Mouse (Mus musculus): ENCODE data around the gene Polr2b. TPM values are rescaled to one million over a fixed set of nuclear protein-coding genes. Genes with fewer than 3 reads are reported as not detected.
A peak's percentile ranks its signal among the peaks of the same experiment; 100 is the strongest.

The Polr2b gene
- polyA plus RNA-seq, 1 experiment from 2014 or later: 70.0 TPM

DNA sequence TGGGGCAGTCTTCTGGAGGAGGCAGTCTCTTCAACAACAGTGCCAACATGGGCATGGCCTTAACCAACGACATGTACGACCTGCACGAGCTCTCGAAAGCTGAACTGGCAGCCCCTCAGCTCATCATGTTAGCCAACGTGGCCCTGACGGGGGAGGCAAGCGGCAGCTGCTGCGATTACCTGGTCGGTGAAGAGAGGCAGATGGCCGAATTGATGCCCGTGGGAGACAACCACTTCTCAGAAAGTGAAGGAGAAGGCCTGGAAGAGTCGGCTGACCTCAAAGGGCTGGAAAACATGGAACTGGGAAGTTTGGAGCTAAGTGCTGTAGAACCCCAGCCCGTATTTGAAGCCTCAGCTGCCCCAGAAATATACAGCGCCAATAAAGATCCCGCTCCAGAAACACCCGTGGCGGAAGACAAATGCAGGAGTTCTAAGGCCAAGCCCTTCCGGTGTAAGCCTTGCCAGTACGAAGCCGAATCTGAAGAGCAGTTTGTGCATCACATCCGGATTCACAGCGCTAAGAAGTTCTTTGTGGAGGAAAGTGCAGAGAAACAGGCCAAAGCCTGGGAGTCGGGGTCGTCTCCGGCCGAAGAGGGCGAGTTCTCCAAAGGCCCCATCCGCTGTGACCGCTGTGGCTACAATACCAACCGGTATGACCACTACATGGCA is 41.9 kb upstream of the Polr2b start:
- ATAC-seq (replicated peaks; ENCODE audit: low FRiP score) (no peak), DNase-seq (ENCODE audit: low spot score) (no peak)
- no peak overlapping the region for H3K4me3 ChIP-seq (ENCODE audit: low read depth, low read length)
- no peaks in the 10 kb centered on the region for H3K9me3 ChIP-seq (ENCODE audit: control insufficient read depth, low read length)
- H3K4me2 ChIP-seq: peak overlapping the region; percentile 7; the same call in 1 of the 2 replicates
- H3K4me1 ChIP-seq (replicated peaks; ENCODE audit: control insufficient read depth, insufficient read depth, low read length): peaks cover 6% of the 10 kb centered on the region
- peaks cover 39% of the 10 kb centered on the region for H3K36me3 ChIP-seq (ENCODE audit: control insufficient read depth, insufficient read depth, low read length)
- no peak overlapping the region for H3K9ac ChIP-seq (ENCODE audit: low read depth, low read length)
- no peak overlapping the region for H3K27ac ChIP-seq (ENCODE audit: low read depth, low read length)
- no peaks in the 10 kb centered on the region for H3K27me3 ChIP-seq (replicated peaks; ENCODE audit: control insufficient read depth, insufficient read depth, low read length)
- 93% methylated on average over 30 of the region's 30 CpGs for WGBS

DNA sequence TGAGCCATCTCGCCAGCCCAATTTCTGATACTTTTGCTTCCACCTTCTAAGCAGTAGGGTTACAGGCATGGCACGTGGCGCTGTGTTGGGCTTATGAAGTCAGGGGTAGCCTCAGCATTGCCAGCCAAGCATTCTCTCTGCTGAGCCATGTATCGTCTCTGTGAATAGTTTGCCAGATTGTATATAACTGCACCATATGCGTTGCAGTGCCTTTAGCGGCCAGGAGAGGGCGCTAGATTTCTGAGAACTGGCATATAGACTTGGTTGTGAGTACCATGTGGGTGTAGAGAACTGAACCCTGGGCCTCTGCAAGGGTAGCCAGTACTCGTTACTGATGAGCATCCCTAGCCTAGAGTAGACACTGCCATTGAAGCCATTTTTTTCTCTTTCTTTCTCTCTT is 40.5 kb upstream of the Polr2b start:
- H3K36me3 ChIP-seq (ENCODE audit: control insufficient read depth, insufficient read depth, low read length): peaks cover 47% of the 10 kb centered on the region
- ATAC-seq (replicated peaks; ENCODE audit: low FRiP score) (no peak), DNase-seq (ENCODE audit: low spot score) (no peak)
- no peak overlapping the region for H3K9ac ChIP-seq (ENCODE audit: low read depth, low read length)
- H3K4me2 ChIP-seq: no peak overlapping the region
- no peaks in the 10 kb centered on the region for H3K27me3 ChIP-seq (replicated peaks; ENCODE audit: control insufficient read depth, insufficient read depth, low read length)
- WGBS: 77% methylated on average over 8 of the region's 8 CpGs
- no peak overlapping the region for H3K4me3 ChIP-seq (ENCODE audit: low read depth, low read length)
- peaks cover 8% of the 10 kb centered on the region for H3K4me1 ChIP-seq (replicated peaks; ENCODE audit: control insufficient read depth, insufficient read depth, low read length)
- no peaks in the 10 kb centered on the region for H3K9me3 ChIP-seq (ENCODE audit: control insufficient read depth, low read length)
- H3K27ac ChIP-seq (ENCODE audit: low read depth, low read length): no peak overlapping the region

DNA sequence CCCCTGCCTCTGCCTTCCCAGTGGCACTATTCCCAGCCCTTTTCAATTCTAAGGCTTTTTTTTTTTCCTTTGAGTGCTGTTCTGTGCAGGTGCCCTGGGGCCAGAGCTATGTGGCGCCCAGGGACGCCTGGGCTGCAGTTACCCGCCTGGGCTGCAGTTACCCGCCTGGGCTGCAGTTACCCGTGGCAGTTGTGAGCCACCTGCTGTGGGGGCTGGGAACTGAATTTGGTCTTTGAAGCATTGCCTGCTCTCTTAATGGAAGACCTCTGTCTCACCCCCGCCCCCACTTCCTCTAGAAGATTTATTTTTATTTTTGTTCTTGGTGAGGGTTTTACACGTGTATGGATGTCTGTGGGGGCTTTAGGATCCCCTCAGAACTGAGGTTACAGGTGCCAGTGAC is 36.8 kb upstream of the Polr2b start:
- WGBS: 71% methylated on average over 7 of the region's 7 CpGs
- no peak overlapping the region for H3K27ac ChIP-seq (ENCODE audit: low read depth, low read length)
- no peaks in the 10 kb centered on the region for H3K9me3 ChIP-seq (ENCODE audit: control insufficient read depth, low read length)
- no peak for DNase-seq (ENCODE audit: low spot score)
- H3K4me3 ChIP-seq (ENCODE audit: low read depth, low read length): no peak overlapping the region
- H3K4me1 ChIP-seq (replicated peaks; ENCODE audit: control insufficient read depth, insufficient read depth, low read length): peaks cover 10% of the 10 kb centered on the region
- H3K27me3 ChIP-seq (replicated peaks; ENCODE audit: control insufficient read depth, insufficient read depth, low read length): no peaks in the 10 kb centered on the region
- no peak overlapping the region for H3K9ac ChIP-seq (ENCODE audit: low read depth, low read length)
- H3K36me3 ChIP-seq (ENCODE audit: control insufficient read depth, insufficient read depth, low read length): peaks cover 58% of the 10 kb centered on the region
- no peak overlapping the region for H3K4me2 ChIP-seq
- no peak for ATAC-seq (replicated peaks; ENCODE audit: low FRiP score)

GRCm38 (mm10) chr5:77275950-77276349 is 34.0 kb upstream of the Polr2b start:
- Histone ChIP-seq H3K27ac (ENCODE audit: low read depth, low read length) (no peak overlapping the region), H3K27me3 (replicated peaks; ENCODE audit: control insufficient read depth, insufficient read depth, low read length) (no peaks in the 10 kb centered on the region), H3K9ac (ENCODE audit: low read depth, low read length) (no peak overlapping the region), H3K9me3 (ENCODE audit: control insufficient read depth, low read length) (no peaks in the 10 kb centered on the region), H3K4me1 (replicated peaks; ENCODE audit: control insufficient read depth, insufficient read depth, low read length) (peaks cover 10% of the 10 kb centered on the region), H3K36me3 (ENCODE audit: control insufficient read depth, insufficient read depth, low read length) (peaks cover 45% of the 10 kb centered on the region), H3K4me3 (ENCODE audit: low read depth, low read length) (no peak overlapping the region), H3K4me2 (no peak overlapping the region)
- WGBS: 86% methylated on average over 5 of the region's 5 CpGs
- DNase-seq (ENCODE audit: low spot score) (no peak), ATAC-seq (replicated peaks; ENCODE audit: low FRiP score) (no peak)

DNA sequence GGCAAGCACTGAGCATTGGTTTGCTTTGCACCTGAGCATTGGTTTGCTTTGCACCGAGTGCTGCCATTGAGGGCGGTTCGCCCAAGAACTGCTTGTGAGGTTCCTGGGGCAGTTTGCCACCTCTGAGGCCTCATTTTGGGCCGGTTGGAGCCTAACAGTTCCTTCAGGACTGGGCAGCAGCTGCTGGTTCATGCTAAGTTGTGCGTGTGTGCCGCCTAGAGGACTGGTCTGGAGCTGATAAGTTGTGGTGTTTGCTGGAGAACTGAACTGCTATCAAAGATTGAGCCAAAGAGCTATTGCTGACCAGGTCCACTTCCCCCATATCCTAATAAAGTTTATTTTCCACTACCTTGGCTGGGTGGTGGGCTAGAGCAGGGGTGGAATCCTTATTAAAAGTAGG is 32.7 kb upstream of the Polr2b start:
- H3K4me3 ChIP-seq (ENCODE audit: low read depth, low read length): no peak overlapping the region
- H3K4me1 ChIP-seq (replicated peaks; ENCODE audit: control insufficient read depth, insufficient read depth, low read length): peaks cover 10% of the 10 kb centered on the region
- DNase-seq (ENCODE audit: low spot score) (no peak), ATAC-seq (replicated peaks; ENCODE audit: low FRiP score) (no peak)
- H3K36me3 ChIP-seq (ENCODE audit: control insufficient read depth, insufficient read depth, low read length): peaks cover 51% of the 10 kb centered on the region
- H3K27ac ChIP-seq (ENCODE audit: low read depth, low read length): no peak overlapping the region
- no peak overlapping the region for H3K9ac ChIP-seq (ENCODE audit: low read depth, low read length)
- no peaks in the 10 kb centered on the region for H3K27me3 ChIP-seq (replicated peaks; ENCODE audit: control insufficient read depth, insufficient read depth, low read length)
- H3K4me2 ChIP-seq: no peak overlapping the region
- WGBS: 85% methylated on average over 6 of the region's 6 CpGs
- H3K9me3 ChIP-seq (ENCODE audit: control insufficient read depth, low read length): no peaks in the 10 kb centered on the region

DNA sequence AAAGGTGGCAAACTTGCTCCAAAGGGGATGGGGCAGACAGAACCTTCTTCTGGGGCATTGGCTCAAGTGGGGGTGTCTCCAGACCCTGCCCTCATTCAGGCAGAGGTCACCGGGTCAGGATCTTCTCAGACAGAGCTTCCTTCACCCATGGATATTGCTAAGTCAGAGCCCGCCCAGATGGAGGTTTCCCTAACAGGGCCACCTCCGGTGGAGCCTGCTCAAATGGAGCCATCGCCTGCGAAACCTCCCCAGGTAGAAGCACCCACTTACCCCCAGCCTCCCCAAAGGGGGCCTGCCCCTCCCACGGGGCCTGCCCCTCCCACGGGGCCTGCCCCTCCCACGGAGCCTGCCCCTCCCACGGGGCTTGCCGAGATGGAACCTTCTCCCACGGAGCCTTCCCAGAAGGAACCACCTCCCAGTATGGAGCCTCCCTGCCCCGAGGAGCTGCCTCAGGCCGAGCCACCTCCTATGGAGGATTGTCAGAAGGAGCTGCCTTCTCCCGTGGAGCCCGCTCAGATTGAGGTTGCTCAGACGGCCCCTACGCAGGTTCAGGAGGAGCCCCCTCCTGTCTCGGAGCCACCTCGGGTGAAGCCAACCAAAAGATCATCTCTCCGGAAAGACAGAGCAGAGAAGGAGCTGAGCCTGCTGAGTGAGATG is 28.3 kb upstream of the Polr2b start:
- 88% methylated on average over 20 of the region's 20 CpGs for WGBS
- Histone ChIP-seq H3K27me3 (replicated peaks; ENCODE audit: control insufficient read depth, insufficient read depth, low read length) (no peaks in the 10 kb centered on the region), H3K4me1 (replicated peaks; ENCODE audit: control insufficient read depth, insufficient read depth, low read length) (peaks cover 4% of the 10 kb centered on the region; the same call in 1 of the 2 replicates), H3K4me3 (ENCODE audit: low read depth, low read length) (no peak overlapping the region), H3K9ac (ENCODE audit: low read depth, low read length) (no peak overlapping the region), H3K9me3 (ENCODE audit: control insufficient read depth, low read length) (no peaks in the 10 kb centered on the region), H3K36me3 (ENCODE audit: control insufficient read depth, insufficient read depth, low read length) (peaks cover 36% of the 10 kb centered on the region), H3K27ac (ENCODE audit: low read depth, low read length) (no peak overlapping the region), H3K4me2 (no peak overlapping the region)
- ATAC-seq (replicated peaks; ENCODE audit: low FRiP score): no peak
- no peak for DNase-seq (ENCODE audit: low spot score)

GRCm38 (mm10) chr5:77282242-77282641 is 27.7 kb upstream of the Polr2b start:
- Histone ChIP-seq H3K4me2 (no peak overlapping the region), H3K9ac (ENCODE audit: low read depth, low read length) (no peak overlapping the region), H3K4me3 (ENCODE audit: low read depth, low read length) (no peak overlapping the region), H3K27me3 (replicated peaks; ENCODE audit: control insufficient read depth, insufficient read depth, low read length) (no peaks in the 10 kb centered on the region), H3K4me1 (replicated peaks; ENCODE audit: control insufficient read depth, insufficient read depth, low read length) (peaks cover 2% of the 10 kb centered on the region; the same call in 1 of the 2 replicates), H3K9me3 (ENCODE audit: control insufficient read depth, low read length) (no peaks in the 10 kb centered on the region), H3K27ac (ENCODE audit: low read depth, low read length) (no peak overlapping the region), H3K36me3 (ENCODE audit: control insufficient read depth, insufficient read depth, low read length) (peaks cover 36% of the 10 kb centered on the region)
- ATAC-seq (replicated peaks; ENCODE audit: low FRiP score) (no peak), DNase-seq (ENCODE audit: low spot score) (no peak)
- WGBS: 90% methylated on average over 9 of the region's 9 CpGs

DNA sequence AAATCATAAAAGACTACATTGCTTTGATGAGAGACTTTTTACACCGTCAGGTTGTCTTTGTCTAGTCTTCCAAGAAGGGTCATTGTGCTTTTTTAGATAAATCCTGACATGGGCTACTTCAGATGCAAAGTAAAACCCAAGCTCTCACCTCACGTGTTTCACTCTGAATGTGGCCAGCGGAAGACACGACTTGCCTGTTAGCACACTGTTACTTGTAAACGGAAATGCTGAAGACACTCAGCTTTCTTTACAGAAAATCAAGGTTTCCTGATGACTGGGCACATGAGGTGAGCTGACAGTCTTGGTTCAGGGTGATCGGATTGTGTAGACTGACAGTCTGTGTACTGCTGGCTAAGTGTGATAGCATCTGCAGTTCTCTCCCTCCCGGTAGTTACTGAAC is 24.3 kb upstream of the Polr2b start:
- DNase-seq (ENCODE audit: low spot score) (no peak), ATAC-seq (replicated peaks; ENCODE audit: low FRiP score) (no peak)
- H3K4me1 ChIP-seq (replicated peaks; ENCODE audit: control insufficient read depth, insufficient read depth, low read length): no peaks in the 10 kb centered on the region
- H3K9me3 ChIP-seq (ENCODE audit: control insufficient read depth, low read length): no peaks in the 10 kb centered on the region
- no peak overlapping the region for H3K27ac ChIP-seq (ENCODE audit: low read depth, low read length)
- peaks cover 36% of the 10 kb centered on the region for H3K36me3 ChIP-seq (ENCODE audit: control insufficient read depth, insufficient read depth, low read length)
- H3K4me2 ChIP-seq: no peak overlapping the region
- no peak overlapping the region for H3K9ac ChIP-seq (ENCODE audit: low read depth, low read length)
- WGBS: 82% methylated on average over 7 of the region's 7 CpGs
- no peak overlapping the region for H3K4me3 ChIP-seq (ENCODE audit: low read depth, low read length)
- no peaks in the 10 kb centered on the region for H3K27me3 ChIP-seq (replicated peaks; ENCODE audit: control insufficient read depth, insufficient read depth, low read length)

- H3K4me2 ChIP-seq: no peak overlapping the region
- no peaks in the 10 kb centered on the region for H3K27me3 ChIP-seq (replicated peaks; ENCODE audit: control insufficient read depth, insufficient read depth, low read length)
- no peaks in the 10 kb centered on the region for H3K4me1 ChIP-seq (replicated peaks; ENCODE audit: control insufficient read depth, insufficient read depth, low read length)
- H3K9me3 ChIP-seq (ENCODE audit: control insufficient read depth, low read length): no peaks in the 10 kb centered on the region
- H3K36me3 ChIP-seq (ENCODE audit: control insufficient read depth, insufficient read depth, low read length): peaks cover 31% of the 10 kb centered on the region
- no peak overlapping the region for H3K9ac ChIP-seq (ENCODE audit: low read depth, low read length)
- no peak for ATAC-seq (replicated peaks; ENCODE audit: low FRiP score)
- no peak for DNase-seq (ENCODE audit: low spot score)
- 75% methylated on average over 5 of the region's 5 CpGs for WGBS
- H3K27ac ChIP-seq (ENCODE audit: low read depth, low read length): no peak overlapping the region
- H3K4me3 ChIP-seq (ENCODE audit: low read depth, low read length): no peak overlapping the region
These were observed 23.0 kb upstream of the Polr2b start for GRCm38 (mm10) chr5:77286904-77287303.
